Mouse (Mus musculus) erythroblast, embryonic 14.5 days (primary cell): ENCODE measurements around the gene Mrpl2.

Experiments
- GATA1 ChIP-seq: IDR thresholded peaks from 2 replicates; pipeline ENCODE4 v1.6.1; 2012; ENCODE audit warnings: low read length, inconsistent platforms, mixed read lengths
- TAL1 ChIP-seq: IDR thresholded peaks from 3 replicates; pipeline ENCODE4 v1.6.1; 2012; ENCODE audit warnings: low read length, inconsistent platforms, mixed read lengths

- TF ChIP-seq GATA1 (no peak), TAL1 (no peak)
Observed at GRCm38 (mm10) chr17:46627409-46627808, 18.6 kb upstream of the Mrpl2 start.
